Mouse (Mus musculus): ENCODE measurements around the gene Apool. TPM values are rescaled to one million over a fixed set of nuclear protein-coding genes. Genes with fewer than 3 reads are reported as not detected.

The Apool gene
- polyA plus RNA-seq, 1 experiment from 2014 or later: 64.4 TPM

DNA sequence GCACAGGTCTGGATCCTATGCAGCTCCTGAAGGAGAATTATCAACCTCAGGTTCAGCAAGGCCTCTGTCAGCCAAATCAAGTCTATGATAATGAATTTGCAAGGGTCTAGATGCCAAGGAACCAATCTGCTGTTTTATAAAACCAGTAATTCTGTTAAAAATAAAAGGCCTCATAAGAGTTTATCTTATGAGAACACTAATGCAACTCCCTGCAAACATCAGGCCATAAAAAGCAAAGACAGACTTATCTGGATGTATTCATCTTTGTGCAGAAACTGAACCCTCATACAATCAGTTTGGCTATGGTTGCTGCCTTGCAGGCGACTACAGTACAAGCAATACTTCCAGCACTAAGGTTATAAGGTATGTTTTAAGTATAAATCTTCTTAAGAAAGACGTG is 101.2 kb downstream of the Apool start:
- H3K4me2 ChIP-seq (replicated peaks): no peak overlapping the region
- WGBS: 73% methylated on average over 2 of the region's 2 CpGs

More for the DNA sequence above, 101.2 kb downstream of the Apool start:
- Histone ChIP-seq H3K9ac (no peak overlapping the region), H3K9me3 (no peaks in the 10 kb centered on the region), H3K27ac (no peak overlapping the region), H3K36me3 (no peaks in the 10 kb centered on the region), H3K4me1 (no peaks in the 10 kb centered on the region), H3K4me3 (no peak overlapping the region), H3K27me3 (no peaks in the 10 kb centered on the region)
- ATAC-seq (ENCODE audit: insufficient number of reproducible peaks, insufficient read depth, low FRiP score, low TSS enrichment): no peak

Other genes starting within 250 kb of the Apool start
- gene 4933403O08Rik, start 72.3 kb upstream of the Apool start, polyA plus RNA-seq (2016; fragmentation: Nextera tagmentation; extraction: Ambion mirVana): not detected in 2 replicates
- 0.25 TPM in 1 of 2 replicates, not detected in the other for gene Satl1, start 95.4 kb downstream of the Apool start, polyA plus RNA-seq (2016; fragmentation: Nextera tagmentation; extraction: Ambion mirVana)
- not detected in 2 replicates for gene 2010106E10Rik, start 183.9 kb downstream of the Apool start, polyA plus RNA-seq (2016; fragmentation: Nextera tagmentation; extraction: Ambion mirVana)